Mouse (Mus musculus): ENCODE measurements around the gene Col18a1. TPM values are rescaled to one million over a fixed set of nuclear protein-coding genes. Genes with fewer than 3 reads are reported as not detected.

The Col18a1 gene
- polyA plus RNA-seq, 1 experiment from 2014 or later: 48.6 TPM

DNA sequence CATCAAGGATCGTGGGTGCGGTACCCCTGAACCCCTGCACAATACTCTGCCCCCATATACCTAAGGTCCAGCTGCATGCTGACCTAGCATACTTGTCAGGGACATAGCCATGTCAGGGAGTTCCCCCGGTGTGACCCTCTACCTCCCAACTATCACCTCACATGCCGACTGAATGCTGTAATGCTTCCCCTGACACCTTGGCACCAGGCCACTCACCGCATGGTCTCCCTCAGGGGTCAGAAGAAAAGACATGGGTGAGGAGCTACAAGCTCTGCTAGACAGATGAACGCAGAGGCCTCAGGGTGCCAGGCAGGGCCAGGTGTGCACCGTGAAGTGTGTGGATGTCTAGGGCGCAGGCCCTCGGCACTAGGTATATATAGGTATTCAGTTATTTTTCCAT is 56.3 kb downstream of the Col18a1 start:
- Histone ChIP-seq H3K27ac (ENCODE audit: low read length) (no peak overlapping the region), H3K27me3 (replicated peaks; ENCODE audit: control insufficient read depth, insufficient read depth, low read length) (no peaks in the 10 kb centered on the region), H3K36me3 (ENCODE audit: control insufficient read depth, insufficient read depth, low read length) (no peaks in the 10 kb centered on the region), H3K4me2 (ENCODE audit: low read depth, low read length) (no peak overlapping the region), H3K9ac (ENCODE audit: low read depth, low read length) (no peak overlapping the region), H3K9me3 (ENCODE audit: control insufficient read depth, low read length) (no peaks in the 10 kb centered on the region), H3K4me1 (ENCODE audit: control insufficient read depth, insufficient read depth, low read length) (peaks cover 23% of the 10 kb centered on the region), H3K4me3 (ENCODE audit: low read length) (no peak overlapping the region)
- 85% methylated on average over 9 of the region's 9 CpGs for WGBS
- no peak for ATAC-seq

DNA sequence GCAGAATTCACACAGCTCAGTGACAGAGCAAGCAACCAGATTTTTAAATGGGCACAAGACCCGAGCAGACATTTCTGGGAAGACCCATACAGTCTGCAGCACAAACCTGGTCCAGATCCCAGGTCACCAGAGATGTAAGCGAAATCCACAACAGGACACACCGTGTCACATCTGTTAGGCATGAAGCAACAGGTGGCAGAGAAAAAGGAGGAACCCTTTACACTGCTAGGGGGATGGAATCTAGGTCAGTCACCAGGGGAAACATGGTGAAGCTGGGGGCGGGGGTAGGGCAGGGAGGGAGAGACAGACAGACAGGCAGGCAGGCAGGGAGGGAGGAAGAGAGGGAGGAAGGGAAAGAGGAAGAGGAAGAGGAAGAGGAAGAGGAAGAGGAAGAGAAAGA is 58.2 kb downstream of the Col18a1 start:
- ATAC-seq: no peak

DNA sequence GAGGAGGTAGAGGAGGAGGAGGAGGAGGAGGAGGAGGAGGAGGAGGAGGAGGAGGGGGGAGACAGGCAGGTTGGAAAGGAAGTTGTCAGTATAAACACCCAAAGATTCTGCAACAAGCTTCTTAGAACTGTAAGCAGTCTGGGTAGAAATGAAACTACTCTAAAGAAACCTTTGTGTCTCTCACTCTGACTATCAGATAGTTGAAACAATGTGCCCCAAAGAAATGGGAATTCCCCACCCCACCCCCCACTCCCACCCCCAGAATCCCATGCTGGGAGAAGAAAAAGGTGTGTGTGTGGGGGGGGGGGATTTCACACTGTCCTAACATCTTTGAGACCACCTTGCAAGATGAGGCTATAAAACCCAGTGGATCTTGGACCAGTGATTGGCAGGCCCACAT is 62.0 kb downstream of the Col18a1 start:
- no peak for ATAC-seq
- Histone ChIP-seq H3K27ac (ENCODE audit: low read length) (no peak overlapping the region), H3K9me3 (ENCODE audit: control insufficient read depth, low read length) (no peaks in the 10 kb centered on the region)

More for the DNA sequence above, 58.2 kb downstream of the Col18a1 start:
- H3K27me3 ChIP-seq (replicated peaks; ENCODE audit: control insufficient read depth, insufficient read depth, low read length): no peaks in the 10 kb centered on the region
- H3K4me2 ChIP-seq (ENCODE audit: low read depth, low read length): no peak overlapping the region
- H3K4me3 ChIP-seq (ENCODE audit: low read length): no peak overlapping the region
- H3K36me3 ChIP-seq (ENCODE audit: control insufficient read depth, insufficient read depth, low read length): no peaks in the 10 kb centered on the region
- 79% methylated on average over 3 of the region's 4 CpGs for WGBS
- H3K4me1 ChIP-seq (ENCODE audit: control insufficient read depth, insufficient read depth, low read length): peaks cover 9% of the 10 kb centered on the region
- no peaks in the 10 kb centered on the region for H3K9me3 ChIP-seq (ENCODE audit: control insufficient read depth, low read length)
- H3K27ac ChIP-seq (ENCODE audit: low read length): no peak overlapping the region
- H3K9ac ChIP-seq (ENCODE audit: low read depth, low read length): no peak overlapping the region

DNA sequence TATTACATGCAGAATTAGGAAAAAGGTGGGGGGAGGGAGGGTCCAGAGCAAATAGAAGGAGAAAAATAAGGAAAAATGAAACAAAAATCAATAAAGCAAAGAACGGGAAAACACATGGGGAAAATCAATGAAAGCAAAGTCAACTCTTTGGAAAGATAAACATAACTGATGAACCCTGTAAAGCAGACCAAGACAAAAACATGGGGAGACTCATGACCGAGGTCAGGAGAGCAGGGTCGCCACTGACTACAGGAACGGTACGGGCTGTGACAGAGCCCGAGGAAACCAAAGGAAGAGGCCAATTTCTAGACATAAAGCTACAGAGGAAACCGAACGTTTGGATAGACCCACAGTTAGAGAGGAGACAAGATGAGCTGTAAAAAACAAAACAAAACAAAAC is 62.7 kb downstream of the Col18a1 start:
- Histone ChIP-seq H3K4me3 (ENCODE audit: low read length) (no peak overlapping the region), H3K27ac (ENCODE audit: low read length) (no peak overlapping the region), H3K4me2 (ENCODE audit: low read depth, low read length) (no peak overlapping the region), H3K4me1 (ENCODE audit: control insufficient read depth, insufficient read depth, low read length) (no peaks in the 10 kb centered on the region; the same call in 1 of the 2 replicates), H3K27me3 (replicated peaks; ENCODE audit: control insufficient read depth, insufficient read depth, low read length) (no peaks in the 10 kb centered on the region), H3K9ac (ENCODE audit: low read depth, low read length) (no peak overlapping the region), H3K36me3 (ENCODE audit: control insufficient read depth, insufficient read depth, low read length) (no peaks in the 10 kb centered on the region), H3K9me3 (ENCODE audit: control insufficient read depth, low read length) (no peaks in the 10 kb centered on the region)
- ATAC-seq: no peak
- WGBS: 36% methylated on average over 8 of the region's 8 CpGs

More for the DNA sequence above, 62.0 kb downstream of the Col18a1 start:
- H3K9ac ChIP-seq (ENCODE audit: low read depth, low read length): no peak overlapping the region
- H3K36me3 ChIP-seq (ENCODE audit: control insufficient read depth, insufficient read depth, low read length): no peaks in the 10 kb centered on the region
- no peak overlapping the region for H3K4me2 ChIP-seq (ENCODE audit: low read depth, low read length)
- no peak overlapping the region for H3K4me3 ChIP-seq (ENCODE audit: low read length)
- H3K27me3 ChIP-seq (replicated peaks; ENCODE audit: control insufficient read depth, insufficient read depth, low read length): no peaks in the 10 kb centered on the region
- H3K4me1 ChIP-seq (ENCODE audit: control insufficient read depth, insufficient read depth, low read length): no peaks in the 10 kb centered on the region; the same call in 1 of the 2 replicates

DNA sequence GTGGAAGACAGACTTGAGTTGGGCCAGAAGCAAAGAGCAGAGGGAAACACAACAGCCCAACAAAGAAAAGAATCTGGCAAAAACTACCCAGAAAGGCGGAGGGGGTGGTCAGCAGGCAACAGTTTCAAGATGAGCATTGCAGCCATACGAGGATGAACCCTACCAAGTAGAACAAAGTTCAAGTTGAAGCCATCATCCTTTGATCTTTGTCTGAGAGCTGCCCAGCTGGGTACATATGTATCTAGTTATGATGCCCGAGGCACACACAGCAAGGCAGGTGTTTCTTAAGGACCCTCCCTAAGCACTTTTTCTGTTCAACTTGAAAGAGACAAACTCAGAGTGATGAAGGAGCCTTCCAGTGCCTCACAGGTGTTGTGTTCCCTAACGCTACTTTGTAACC is 66.6 kb downstream of the Col18a1 start:
- no peak overlapping the region for H3K27ac ChIP-seq (ENCODE audit: low read length)
- 76% methylated on average over 4 of the region's 4 CpGs for WGBS
- no peak overlapping the region for H3K9ac ChIP-seq (ENCODE audit: low read depth, low read length)
- no peaks in the 10 kb centered on the region for H3K9me3 ChIP-seq (ENCODE audit: control insufficient read depth, low read length)
- H3K36me3 ChIP-seq (ENCODE audit: control insufficient read depth, insufficient read depth, low read length): no peaks in the 10 kb centered on the region
- H3K4me3 ChIP-seq (ENCODE audit: low read length): no peak overlapping the region
- peaks cover 5% of the 10 kb centered on the region; the same call in 1 of the 2 replicates for H3K4me1 ChIP-seq (ENCODE audit: control insufficient read depth, insufficient read depth, low read length)
- H3K27me3 ChIP-seq (replicated peaks; ENCODE audit: control insufficient read depth, insufficient read depth, low read length): no peaks in the 10 kb centered on the region
- no peak overlapping the region for H3K4me2 ChIP-seq (ENCODE audit: low read depth, low read length)
- ATAC-seq: no peak

DNA sequence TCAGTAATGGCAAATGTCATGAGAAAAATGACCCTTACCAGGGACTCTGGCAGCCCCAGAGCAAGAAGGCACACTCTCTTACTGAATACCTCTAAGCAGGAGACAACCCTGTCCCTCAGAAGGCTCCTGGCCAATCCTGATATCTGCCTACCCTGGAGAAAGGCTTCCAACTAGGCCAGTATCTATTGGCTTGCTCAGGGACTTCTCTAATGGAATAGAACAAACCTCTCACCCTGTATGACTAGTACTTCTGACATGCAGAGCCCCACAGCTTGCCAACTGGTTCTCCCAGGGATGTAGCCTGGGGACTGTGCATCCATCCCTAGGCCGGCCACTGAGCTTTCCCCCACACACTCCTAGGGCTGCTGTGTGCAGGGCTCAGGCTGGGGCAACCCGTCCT is 67.7 kb downstream of the Col18a1 start:
- no peak for ATAC-seq
- no peak overlapping the region for H3K4me3 ChIP-seq (ENCODE audit: low read length)
- WGBS: 92% methylated on average over 2 of the region's 2 CpGs

DNA sequence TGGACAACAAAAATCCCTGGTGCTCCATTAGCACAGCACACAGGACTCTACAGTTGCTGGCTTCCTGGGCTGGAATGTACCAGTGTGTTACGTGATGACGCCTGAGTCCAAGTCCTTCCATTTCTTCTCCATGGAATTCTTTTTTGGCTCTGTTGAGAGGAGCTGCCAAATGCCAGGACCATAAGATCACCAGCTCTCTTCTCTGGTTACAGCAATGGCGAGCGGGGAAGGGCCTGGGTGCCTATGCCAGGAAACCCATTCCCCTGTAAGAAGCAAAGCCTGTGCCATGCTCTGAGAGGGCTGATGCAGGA is 68.5 kb downstream of the Col18a1 start:
- peaks cover 5% of the 10 kb centered on the region; the same call in 1 of the 2 replicates for H3K4me1 ChIP-seq (ENCODE audit: control insufficient read depth, insufficient read depth, low read length)
- H3K9ac ChIP-seq (ENCODE audit: low read depth, low read length): no peak overlapping the region
- WGBS: 61% methylated on average over 4 of the region's 4 CpGs
- H3K27ac ChIP-seq (ENCODE audit: low read length): 0 out of 2 replicates have a peak overlapping the region, but pooled peaks have one; percentile 37
- ATAC-seq: peak; percentile 55; the same call in 1 of the 2 replicates
- H3K4me2 ChIP-seq (ENCODE audit: low read depth, low read length): no peak overlapping the region
- H3K27me3 ChIP-seq (replicated peaks; ENCODE audit: control insufficient read depth, insufficient read depth, low read length): no peaks in the 10 kb centered on the region
- peaks cover 3% of the 10 kb centered on the region; the same call in 1 of the 2 replicates for H3K9me3 ChIP-seq (ENCODE audit: control insufficient read depth, low read length)
- no peak overlapping the region for H3K4me3 ChIP-seq (ENCODE audit: low read length)
- no peaks in the 10 kb centered on the region for H3K36me3 ChIP-seq (ENCODE audit: control insufficient read depth, insufficient read depth, low read length)

More for the DNA sequence above, 67.7 kb downstream of the Col18a1 start:
- no peaks in the 10 kb centered on the region for H3K36me3 ChIP-seq (ENCODE audit: control insufficient read depth, insufficient read depth, low read length)
- H3K4me2 ChIP-seq (ENCODE audit: low read depth, low read length): no peak overlapping the region
- H3K9ac ChIP-seq (ENCODE audit: low read depth, low read length): no peak overlapping the region
- no peak overlapping the region for H3K27ac ChIP-seq (ENCODE audit: low read length)
- no peaks in the 10 kb centered on the region for H3K27me3 ChIP-seq (replicated peaks; ENCODE audit: control insufficient read depth, insufficient read depth, low read length)
- no peaks in the 10 kb centered on the region for H3K9me3 ChIP-seq (ENCODE audit: control insufficient read depth, low read length)
- H3K4me1 ChIP-seq (ENCODE audit: control insufficient read depth, insufficient read depth, low read length): peaks cover 5% of the 10 kb centered on the region; the same call in 1 of the 2 replicates

DNA sequence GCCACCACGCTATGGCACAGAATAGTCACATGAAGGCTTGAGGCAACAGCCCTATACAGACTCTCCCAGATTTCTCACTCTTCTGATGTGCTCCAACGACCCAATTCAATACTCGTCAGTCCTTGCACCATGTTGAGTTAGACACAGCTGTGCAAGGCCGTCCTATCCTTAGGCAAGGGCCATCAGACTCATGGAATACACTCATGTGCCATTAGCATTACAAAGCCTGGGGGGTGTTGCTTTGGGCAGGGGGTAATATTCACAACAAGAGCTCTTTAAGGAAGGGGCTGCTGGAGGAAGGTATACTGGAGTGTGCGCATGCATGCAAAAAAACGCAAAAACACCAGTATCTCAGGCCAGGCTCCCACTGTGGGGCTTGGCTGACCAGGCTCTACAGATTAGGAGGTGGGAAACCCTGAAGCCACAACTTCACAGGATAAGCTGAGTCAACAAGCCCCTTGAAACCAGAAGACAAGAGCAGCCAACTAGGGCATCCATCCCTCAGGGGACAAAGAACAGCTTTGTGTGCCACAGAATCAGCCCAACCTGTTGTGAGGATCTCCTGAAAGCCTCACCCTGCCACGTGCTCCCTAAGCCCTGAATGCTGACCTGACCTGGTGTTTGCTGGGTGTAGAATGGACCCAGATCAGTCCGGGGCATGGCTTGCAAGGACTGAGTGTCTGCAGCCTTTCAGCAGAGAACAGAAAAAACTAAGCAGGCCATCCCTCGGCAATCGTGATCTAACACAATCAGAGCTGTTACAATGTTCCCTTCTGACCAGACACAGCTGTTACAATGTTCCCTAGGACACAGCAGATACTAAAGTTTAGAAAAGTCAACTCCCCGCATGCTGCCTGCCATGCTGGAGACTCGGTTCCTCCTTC is 69.1 kb downstream of the Col18a1 start:
- Histone ChIP-seq H3K9ac (ENCODE audit: low read depth, low read length) (no peak overlapping the region), H3K27me3 (replicated peaks; ENCODE audit: control insufficient read depth, insufficient read depth, low read length) (no peaks in the 10 kb centered on the region), H3K4me3 (ENCODE audit: low read length) (no peak overlapping the region), H3K9me3 (ENCODE audit: control insufficient read depth, low read length) (peaks cover 4% of the 10 kb centered on the region; the same call in 1 of the 2 replicates), H3K27ac (ENCODE audit: low read length) (0 out of 2 replicates have a peak overlapping the region, but pooled peaks have one; percentile 37), H3K4me1 (ENCODE audit: control insufficient read depth, insufficient read depth, low read length) (peaks cover 5% of the 10 kb centered on the region; the same call in 1 of the 2 replicates), H3K36me3 (ENCODE audit: control insufficient read depth, insufficient read depth, low read length) (no peaks in the 10 kb centered on the region), H3K4me2 (ENCODE audit: low read depth, low read length) (no peak overlapping the region)
- no peak for ATAC-seq
- 66% methylated on average over 12 of the region's 12 CpGs for WGBS

DNA sequence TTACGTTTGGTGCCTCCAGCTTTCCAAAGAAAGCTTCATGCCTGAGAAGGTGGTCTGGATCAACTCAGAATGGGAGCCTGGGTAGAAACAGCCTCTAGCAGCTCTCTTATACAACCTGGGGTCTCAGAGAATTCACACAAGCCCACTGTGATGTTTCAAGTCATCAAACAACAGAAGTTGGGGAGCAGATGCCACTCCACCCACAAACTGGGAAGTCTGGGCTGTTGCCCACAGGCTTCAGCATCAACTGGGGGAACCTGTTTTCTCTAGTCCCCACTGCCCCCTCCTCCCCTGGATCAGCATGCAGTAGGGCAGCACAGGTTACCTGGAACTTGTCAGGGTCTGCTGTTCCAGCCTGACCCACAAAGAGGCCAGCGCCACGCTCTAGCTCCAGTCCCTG is 70.7 kb downstream of the Col18a1 start:
- 95% methylated on average over 3 of the region's 3 CpGs for WGBS
- no peak overlapping the region for H3K4me3 ChIP-seq (ENCODE audit: low read length)
- no peaks in the 10 kb centered on the region for H3K36me3 ChIP-seq (ENCODE audit: control insufficient read depth, insufficient read depth, low read length)
- peaks cover 5% of the 10 kb centered on the region; the same call in 1 of the 2 replicates for H3K4me1 ChIP-seq (ENCODE audit: control insufficient read depth, insufficient read depth, low read length)
- H3K27ac ChIP-seq (ENCODE audit: low read length): no peak overlapping the region
- H3K9ac ChIP-seq (ENCODE audit: low read depth, low read length): no peak overlapping the region
- peaks cover 4% of the 10 kb centered on the region; the same call in 1 of the 2 replicates for H3K9me3 ChIP-seq (ENCODE audit: control insufficient read depth, low read length)
- no peak overlapping the region for H3K4me2 ChIP-seq (ENCODE audit: low read depth, low read length)
- ATAC-seq: no peak
- H3K27me3 ChIP-seq (replicated peaks; ENCODE audit: control insufficient read depth, insufficient read depth, low read length): no peaks in the 10 kb centered on the region

Measured in intestine, embryonic 16.5 days (tissue).